Mouse (Mus musculus) E14TG2a.4 (cell line): ENCODE results near the gene Sel1l3.

Source experiments
- CTCF ChIP-seq: conservative IDR thresholded peaks from 2 replicates; pipeline ENCODE4 v1.5.1; 2014; ENCODE audit warnings: low read length
- POU5F1 ChIP-seq: IDR thresholded peaks from 2 replicates; pipeline ENCODE4 v1.6.1; 2014; ENCODE audit warnings: low read length, borderline replicate concordance

- TF ChIP-seq CTCF (no peak), POU5F1 (no peak)
Observed at GRCm38 (mm10) chr5:53254821-53255220, 41.1 kb upstream of the Sel1l3 start.
